Mouse (Mus musculus) hindbrain, embryonic 13.5 days (tissue): ENCODE measurements around the gene Gnaz. TPM values are rescaled to one million over a fixed set of nuclear protein-coding genes. Genes with fewer than 3 reads are reported as not detected.

Experiments
- ATAC-seq: fragments of 200-750 bp; cut with Nextera tagmentation; 2 replicates; pipeline ENCODE4 v1.8.0; 2017; ENCODE audit warnings: moderate TSS enrichment; ENCODE audit not compliant: low FRiP score
- H3K27ac ChIP-seq: fragments of 300-500 bp; sonication (generic); 2 replicates; pipeline ENCODE4 v1.5.1; 2015; ENCODE audit warnings: inconsistent platforms, mild to moderate bottlenecking, moderate library complexity
- H3K27me3 ChIP-seq: fragments of 300-500 bp; sonication (generic); 2 replicates; pipeline ENCODE4 v1.6.1; 2015; ENCODE audit warnings: mild to moderate bottlenecking, inconsistent platforms
- H3K36me3 ChIP-seq: fragments of 300-500 bp; sonication (generic); 2 replicates; pipeline ENCODE4 v1.6.1; 2015; ENCODE audit warnings: mild to moderate bottlenecking, inconsistent platforms
- H3K4me1 ChIP-seq: fragments of 300-500 bp; sonication (generic); replicated peaks from 2 replicates; pipeline ENCODE4 v1.6.1; 2015; ENCODE audit warnings: inconsistent platforms
- H3K4me2 ChIP-seq: fragments of 300-500 bp; sonication (generic); 2 replicates; pipeline ENCODE4 v1.6.1; 2015; ENCODE audit warnings: inconsistent platforms, mild to moderate bottlenecking, moderate library complexity
- H3K4me3 ChIP-seq: fragments of 300-500 bp; sonication (generic); 2 replicates; pipeline ENCODE4 v1.5.1; 2015; ENCODE audit warnings: mild to moderate bottlenecking, inconsistent platforms
- H3K9ac ChIP-seq: fragments of 300-500 bp; sonication (generic); 2 replicates; pipeline ENCODE4 v1.6.1; 2015; ENCODE audit warnings: mild to moderate bottlenecking, inconsistent platforms
- H3K9me3 ChIP-seq: fragments of 300-500 bp; sonication (generic); 2 replicates; pipeline ENCODE4 v1.6.1; 2016; ENCODE audit warnings: inconsistent platforms
- WGBS: fragments of 180-500 bp; shearing (Covaris S2); methylation state at CpG from one replicate; pipeline ENCODE4 v1.1.7; 2015; 5-methylcytosine and 5-hydroxymethylcytosine counted together
- polyA plus RNA-seq: library from polyadenylated mRNA; unstranded; fragments of >200 nt; fragmentation: Nextera tagmentation; extraction: Ambion mirVana; gene quantifications from 2 replicates; pipeline ENCODE4 v1.2.1, GENCODE M21; 2015

Gene Gnaz
- polyA plus RNA-seq, 1 experiment from 2014 or later: 45.1 TPM

- Histone ChIP-seq H3K9me3 (no peaks in the 10 kb centered on the region), H3K4me2 (no peak overlapping the region), H3K9ac (no peak overlapping the region), H3K36me3 (no peaks in the 10 kb centered on the region), H3K27me3 (0 out of 2 replicates have a peak, but pooled peaks cover 2% of the 10 kb centered on the region), H3K4me1 (0 out of 2 replicates have a peak, but pooled peaks cover 4% of the 10 kb centered on the region), H3K4me3 (no peak overlapping the region), H3K27ac (no peak overlapping the region)
- ATAC-seq: no peak
- 82% methylated on average over 19 of the region's 19 CpGs for WGBS
These were observed 33.3 kb upstream of the Gnaz start for GRCm38 (mm10) chr10:74933548-74934190.

- ATAC-seq: no peak
- 0 out of 2 replicates have a peak, but pooled peaks cover 4% of the 10 kb centered on the region for H3K4me1 ChIP-seq
- WGBS: 87% methylated on average over 12 of the region's 12 CpGs
These were observed 32.5 kb upstream of the Gnaz start for GRCm38 (mm10) chr10:74934521-74934920.

GRCm38 (mm10) chr10:74935016-74935415, 32.0 kb upstream of the Gnaz start:
- Histone ChIP-seq H3K27me3 (0 out of 2 replicates have a peak, but pooled peaks cover 2% of the 10 kb centered on the region), H3K9ac (no peak overlapping the region), H3K36me3 (no peaks in the 10 kb centered on the region), H3K4me2 (no peak overlapping the region), H3K27ac (no peak overlapping the region), H3K4me3 (no peak overlapping the region), H3K9me3 (no peaks in the 10 kb centered on the region), H3K4me1 (0 out of 2 replicates have a peak, but pooled peaks cover 4% of the 10 kb centered on the region)
- 29% methylated on average over 6 of the region's 6 CpGs for WGBS
- ATAC-seq: no peak

More at GRCm38 (mm10) chr10:74934521-74934920, 32.5 kb upstream of the Gnaz start:
- Histone ChIP-seq H3K9ac (no peak overlapping the region), H3K27ac (no peak overlapping the region), H3K36me3 (no peaks in the 10 kb centered on the region), H3K9me3 (no peaks in the 10 kb centered on the region), H3K4me3 (no peak overlapping the region), H3K27me3 (0 out of 2 replicates have a peak, but pooled peaks cover 2% of the 10 kb centered on the region), H3K4me2 (no peak overlapping the region)

- no peaks in the 10 kb centered on the region for H3K9me3 ChIP-seq
- no peak overlapping the region for H3K4me3 ChIP-seq
- no peak overlapping the region for H3K27ac ChIP-seq
- ATAC-seq: peak; percentile 62
- no peaks in the 10 kb centered on the region for H3K27me3 ChIP-seq
- WGBS: 83% methylated on average over 10 of the region's 10 CpGs
- no peak overlapping the region for H3K9ac ChIP-seq
- no peak overlapping the region for H3K4me2 ChIP-seq
- H3K36me3 ChIP-seq: no peaks in the 10 kb centered on the region
- H3K4me1 ChIP-seq: 0 out of 2 replicates have a peak, but pooled peaks cover 4% of the 10 kb centered on the region
These were observed 29.8 kb upstream of the Gnaz start for GRCm38 (mm10) chr10:74937003-74937790.

DNA sequence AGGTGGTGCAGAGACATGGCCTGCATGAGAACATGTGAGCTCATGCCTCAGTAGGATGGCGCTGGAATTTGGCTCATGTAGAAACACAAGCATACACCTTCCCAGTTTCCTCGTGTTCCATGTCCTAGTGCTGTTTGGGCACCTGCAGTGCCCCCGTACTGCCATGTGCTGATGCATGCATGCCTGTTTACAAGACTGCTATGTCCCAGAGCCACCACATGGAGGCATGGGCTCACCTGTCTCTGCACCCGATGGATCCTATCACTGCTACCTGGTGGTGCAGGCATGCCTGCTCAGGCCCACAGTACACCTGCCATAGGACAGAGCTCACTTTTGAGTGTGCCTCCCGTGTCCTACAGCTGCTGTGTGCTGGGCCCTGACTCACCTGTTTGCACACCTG, 28.6 kb upstream of the Gnaz start:
- no peaks in the 10 kb centered on the region for H3K27me3 ChIP-seq

GRCm38 (mm10) chr10:74939300-74939699, 27.7 kb upstream of the Gnaz start:
- no peak overlapping the region for H3K27ac ChIP-seq
- H3K36me3 ChIP-seq: no peaks in the 10 kb centered on the region
- H3K4me2 ChIP-seq: no peak overlapping the region
- no peak overlapping the region for H3K4me3 ChIP-seq
- no peak for ATAC-seq
- 68% methylated on average over 3 of the region's 3 CpGs for WGBS
- H3K9me3 ChIP-seq: no peaks in the 10 kb centered on the region
- no peaks in the 10 kb centered on the region for H3K27me3 ChIP-seq
- H3K9ac ChIP-seq: no peak overlapping the region
- no peaks in the 10 kb centered on the region for H3K4me1 ChIP-seq

More for the DNA sequence above, 28.6 kb upstream of the Gnaz start:
- no peak for ATAC-seq
- H3K9ac ChIP-seq: no peak overlapping the region
- H3K27ac ChIP-seq: no peak overlapping the region
- H3K4me3 ChIP-seq: no peak overlapping the region
- 70% methylated on average over 5 of the region's 5 CpGs for WGBS
- no peak overlapping the region for H3K4me2 ChIP-seq
- no peaks in the 10 kb centered on the region for H3K9me3 ChIP-seq
- H3K36me3 ChIP-seq: no peaks in the 10 kb centered on the region
- H3K4me1 ChIP-seq: 0 out of 2 replicates have a peak, but pooled peaks cover 4% of the 10 kb centered on the region

- 100% methylated on average over 1 of the region's 1 CpGs for WGBS
- Histone ChIP-seq H3K27me3 (no peaks in the 10 kb centered on the region), H3K4me2 (no peak overlapping the region), H3K4me1 (no peaks in the 10 kb centered on the region), H3K9me3 (no peaks in the 10 kb centered on the region), H3K9ac (no peak overlapping the region), H3K27ac (no peak overlapping the region), H3K36me3 (no peaks in the 10 kb centered on the region), H3K4me3 (no peak overlapping the region)
- no peak for ATAC-seq
These were observed 26.2 kb upstream of the Gnaz start for GRCm38 (mm10) chr10:74940795-74941194.

DNA sequence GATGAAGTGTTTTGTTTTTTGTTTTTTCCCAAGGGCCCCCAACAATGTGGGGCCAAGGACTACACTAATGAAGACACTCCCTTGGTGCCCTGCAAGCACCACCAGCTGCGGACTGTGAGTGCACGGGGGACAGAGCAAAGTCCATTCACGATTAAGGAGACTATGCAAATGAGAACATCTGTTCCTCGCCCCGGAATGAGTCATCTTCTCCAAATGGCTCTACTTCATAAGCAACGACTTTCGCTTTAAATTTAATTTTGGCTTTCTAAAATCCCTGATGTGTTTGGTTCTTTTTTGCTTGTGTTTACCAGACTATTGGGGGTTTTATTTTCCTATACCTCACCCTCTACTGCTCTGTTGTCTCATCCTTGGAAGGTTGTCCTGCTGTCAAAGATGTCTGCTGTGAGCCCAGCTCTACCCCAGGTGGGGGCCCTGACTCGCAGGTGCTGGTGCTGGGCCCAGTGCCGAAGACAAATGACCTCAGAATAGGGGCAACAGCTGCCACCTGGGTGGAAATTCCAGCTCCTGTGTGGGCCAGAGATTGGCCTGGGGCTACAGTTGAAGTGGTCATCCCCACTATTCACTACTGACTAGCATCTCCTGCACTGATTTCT, 14.0 kb upstream of the Gnaz start:
- Histone ChIP-seq H3K4me3 (no peak overlapping the region), H3K4me2 (no peak overlapping the region), H3K27me3 (no peaks in the 10 kb centered on the region), H3K9me3 (no peaks in the 10 kb centered on the region), H3K4me1 (0 out of 2 replicates have a peak, but pooled peaks cover 8% of the 10 kb centered on the region), H3K9ac (no peak overlapping the region), H3K36me3 (no peaks in the 10 kb centered on the region), H3K27ac (no peak overlapping the region)
- 40% methylated on average over 9 of the region's 9 CpGs for WGBS
- no peak for ATAC-seq

DNA sequence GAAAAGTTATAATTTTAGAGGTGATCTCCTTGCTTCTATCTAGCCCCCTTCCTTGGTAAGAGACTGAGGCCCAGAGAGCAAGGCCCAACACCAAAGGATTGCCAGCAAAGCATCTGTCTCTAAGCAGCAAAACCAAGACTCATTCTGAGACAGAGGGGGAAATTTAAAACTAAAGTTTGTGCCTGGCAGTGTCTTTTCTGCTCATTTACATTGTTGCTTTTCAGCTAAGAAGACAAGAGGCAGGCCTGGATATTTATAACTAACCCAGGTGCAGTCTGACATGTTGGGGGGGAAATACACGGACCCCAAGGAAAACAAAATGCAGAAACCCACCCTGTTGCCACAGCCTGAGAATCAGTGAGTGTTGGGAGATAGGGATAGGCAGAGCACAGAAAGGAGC, 2.6 kb upstream of the Gnaz start:
- H3K4me1 ChIP-seq: peaks cover 25% of the 10 kb centered on the region
- no peak overlapping the region for H3K4me3 ChIP-seq
- H3K27ac ChIP-seq: no peak overlapping the region
- H3K4me2 ChIP-seq: no peak overlapping the region
- H3K36me3 ChIP-seq: no peaks in the 10 kb centered on the region
- no peak for ATAC-seq
- peaks cover 27% of the 10 kb centered on the region for H3K27me3 ChIP-seq
- no peaks in the 10 kb centered on the region for H3K9me3 ChIP-seq
- WGBS: 92% methylated on average over 1 of the region's 1 CpGs
- H3K9ac ChIP-seq: no peak overlapping the region

- Histone ChIP-seq H3K27ac (peak overlapping the region; percentile 80), H3K9ac (peak overlapping the region; percentile 87), H3K4me1 (peaks cover 36% of the 10 kb centered on the region), H3K27me3 (peaks cover 27% of the 10 kb centered on the region), H3K36me3 (peaks cover 7% of the 10 kb centered on the region; the same call in 1 of the 2 replicates), H3K4me3 (peak overlapping the region; percentile 73), H3K4me2 (peak overlapping the region; percentile 86), H3K9me3 (no peaks in the 10 kb centered on the region)
- WGBS: 1% methylated on average over 25 of the region's 25 CpGs
- ATAC-seq: no peak; the same call in 1 of the 2 replicates
These were observed 782 bp downstream of the Gnaz start for GRCm38 (mm10) chr10:74967651-74968267.

DNA sequence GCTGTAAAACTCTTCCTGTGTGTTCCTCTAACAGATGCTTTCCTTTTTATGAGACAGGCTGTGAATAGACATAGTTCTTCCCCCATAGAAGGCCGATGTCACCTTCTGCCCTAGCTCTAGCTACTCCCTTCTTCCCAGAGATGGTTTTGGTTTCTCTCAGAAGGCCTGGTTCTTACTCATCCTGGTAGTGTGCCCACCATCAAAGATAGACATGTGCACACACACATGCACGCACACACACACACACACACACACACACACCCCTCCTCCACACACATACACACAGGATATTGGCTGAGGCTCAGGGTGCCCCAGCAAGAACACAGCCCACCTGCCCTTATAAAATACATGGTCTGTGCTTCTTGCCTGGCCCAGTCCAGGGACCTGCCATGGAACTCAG, 2.3 kb downstream of the Gnaz start:
- Histone ChIP-seq H3K9me3 (no peaks in the 10 kb centered on the region), H3K36me3 (peaks cover 17% of the 10 kb centered on the region; the same call in 1 of the 2 replicates), H3K4me2 (peak overlapping the region; percentile 86), H3K4me3 (no peak overlapping the region), H3K27ac (no peak overlapping the region), H3K27me3 (peaks cover 21% of the 10 kb centered on the region), H3K4me1 (peaks cover 39% of the 10 kb centered on the region), H3K9ac (no peak overlapping the region)
- WGBS: 93% methylated on average over 2 of the region's 2 CpGs
- no peak for ATAC-seq

DNA sequence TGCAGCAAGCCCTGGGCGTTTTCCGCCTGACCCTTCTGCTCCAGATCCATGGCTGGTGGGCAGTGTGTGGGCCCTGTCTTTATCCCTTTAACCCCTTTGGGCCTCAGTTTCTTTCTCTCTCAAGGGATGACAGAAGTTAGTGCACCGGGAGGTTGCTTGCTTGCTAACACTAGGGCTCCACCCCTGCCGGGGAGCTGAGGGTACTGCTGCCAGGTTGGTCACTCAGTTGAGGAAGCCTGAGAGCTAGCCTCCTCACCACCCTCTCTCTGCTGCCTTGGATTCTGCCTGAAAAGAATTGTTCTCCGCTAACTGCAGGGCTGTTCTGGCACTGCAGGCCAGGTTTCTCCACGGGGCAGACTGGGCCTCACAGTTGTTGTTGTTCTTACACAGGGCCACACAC, 6.0 kb downstream of the Gnaz start:
- Histone ChIP-seq H3K27ac (no peak overlapping the region), H3K36me3 (peaks cover 17% of the 10 kb centered on the region; the same call in 1 of the 2 replicates), H3K9me3 (no peaks in the 10 kb centered on the region), H3K4me3 (no peak overlapping the region), H3K4me2 (no peak overlapping the region), H3K9ac (no peak overlapping the region), H3K4me1 (peaks cover 41% of the 10 kb centered on the region), H3K27me3 (peaks cover 9% of the 10 kb centered on the region)
- no peak for ATAC-seq
- 80% methylated on average over 6 of the region's 6 CpGs for WGBS
